Mouse (Mus musculus) Muller cell, postnatal 12 days (primary cell): ENCODE measurements around the gene Zfp92.
A peak's percentile ranks its signal among the peaks of the same experiment; 100 is the strongest.
"Not testable (repeated sequence)": the region's sequence is repeated elsewhere in the genome, so short reads cannot be mapped to it uniquely, and the experiment has no call there.

ENCODE experiments used
- DNase-seq: peaks from one replicate; pipeline ENCODE4 v3.0.0-alpha.2; 2015; ENCODE audit errors: inconsistent ontology term

The Zfp92 gene

DNA sequence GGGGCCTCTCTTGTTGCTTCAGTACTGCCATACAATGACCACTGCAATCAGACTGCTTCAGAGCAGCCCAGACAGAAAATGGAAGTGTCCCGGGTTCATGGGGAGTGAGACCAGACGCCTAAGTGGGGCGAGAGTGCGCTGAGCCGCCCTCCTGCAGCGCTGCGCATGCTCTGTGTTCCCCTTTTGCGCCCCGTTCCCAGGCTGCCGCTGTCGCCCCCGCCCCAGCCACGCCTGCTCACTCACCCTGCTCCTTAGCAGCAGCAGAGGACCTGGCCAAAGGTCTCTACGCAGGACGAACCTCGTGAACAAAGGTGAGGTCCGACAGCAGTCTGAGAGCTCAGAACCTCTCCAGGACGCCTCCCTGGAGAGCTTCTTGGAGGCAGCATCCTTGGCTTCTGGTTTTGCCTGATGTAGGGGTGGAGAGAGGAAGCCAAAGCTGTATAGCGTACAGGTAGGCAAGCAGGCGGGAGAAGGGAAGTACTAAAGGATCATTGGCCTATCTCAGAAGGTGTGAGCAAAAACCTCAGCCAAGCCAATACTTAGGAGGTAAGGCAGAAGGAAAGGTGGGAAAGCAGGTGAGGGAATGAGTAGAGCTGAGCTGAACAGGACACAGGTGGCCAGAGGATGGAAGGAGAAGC is at the start of gene Zfp92:
Gene Zfp92 (plus strand): TSS at position 217 of the 638 bp plus-strand sequence.
- DNase-seq = peak; percentile 7

DNA sequence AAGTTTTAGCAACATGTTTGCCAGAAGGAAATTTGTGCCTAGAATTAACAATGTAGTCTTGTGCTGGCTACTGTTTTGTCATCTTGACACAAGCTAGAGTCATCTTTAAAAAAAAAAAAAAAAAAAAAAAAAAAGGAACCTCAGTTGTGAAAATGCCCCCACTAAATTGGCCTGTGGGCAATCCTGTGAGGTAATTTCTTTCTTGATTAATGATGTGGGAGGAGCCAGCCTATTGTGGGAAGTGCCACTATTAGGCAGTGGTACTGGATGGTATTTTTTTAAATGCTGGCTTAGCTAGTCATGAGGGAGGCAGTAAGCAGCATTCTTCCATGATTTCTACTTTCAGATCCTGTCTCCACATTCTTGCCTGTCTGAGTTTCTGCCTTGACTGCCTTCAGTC is 47.6 kb upstream of the Zfp92 start:
- DNase-seq = no peak

DNA sequence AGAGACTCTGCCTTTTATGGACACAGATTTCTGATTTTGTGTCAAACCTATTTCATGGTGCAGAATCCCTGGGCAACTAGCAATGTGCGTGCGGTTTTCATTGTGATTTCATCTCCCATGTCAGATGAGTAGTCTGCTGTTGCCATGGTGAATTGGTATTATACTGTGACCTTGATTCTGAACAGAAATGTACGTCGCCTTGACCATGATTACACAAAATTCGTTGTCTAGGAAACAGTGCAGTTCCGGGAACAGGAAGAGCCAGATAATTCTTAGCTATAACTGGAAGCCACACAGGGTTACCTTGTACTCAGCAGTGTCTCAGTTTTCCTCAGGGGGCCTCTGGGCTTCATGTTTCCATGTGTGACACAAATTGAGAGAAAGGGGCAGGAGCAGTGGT is 26.5 kb upstream of the Zfp92 start:
- no peak for DNase-seq

DNA sequence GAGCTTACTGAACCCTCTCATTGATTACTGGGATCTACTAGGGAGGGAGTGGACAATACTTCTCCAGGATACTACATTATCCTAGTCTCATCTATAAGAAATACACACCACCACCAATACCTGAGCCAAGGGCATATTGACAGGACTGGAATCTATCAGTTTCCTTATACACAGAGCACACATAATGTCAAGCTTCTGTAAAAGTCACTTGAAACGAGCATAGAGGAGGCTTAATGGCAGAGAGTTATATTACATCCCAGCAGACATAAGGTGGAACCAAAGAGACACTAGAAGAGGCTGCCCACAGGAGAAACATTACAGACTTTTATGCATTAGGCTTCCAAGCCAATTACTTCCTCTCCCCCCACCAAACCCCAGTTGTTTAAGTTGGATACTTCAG is 26.0 kb upstream of the Zfp92 start:
- no peak for DNase-seq

DNA sequence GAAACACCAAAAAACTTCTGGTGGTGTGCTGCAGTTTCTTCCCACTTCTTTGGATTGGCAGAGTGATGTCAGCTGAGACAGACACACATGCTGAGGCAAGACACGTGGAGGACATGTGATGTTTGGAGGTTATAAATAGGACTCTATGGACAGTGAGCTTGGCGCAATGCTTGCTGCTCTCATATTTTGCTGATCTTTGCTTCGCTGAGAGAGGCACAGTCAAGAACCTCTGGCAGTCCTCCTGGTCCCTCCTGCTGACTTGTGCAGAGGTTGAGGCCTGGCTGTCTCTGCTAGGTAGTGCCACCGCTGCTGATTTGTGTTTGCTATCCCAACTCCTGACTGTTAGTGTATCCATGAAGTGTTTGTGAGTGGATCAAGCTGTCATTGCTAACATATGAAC is 19.4 kb upstream of the Zfp92 start:
- no peak for DNase-seq

DNA sequence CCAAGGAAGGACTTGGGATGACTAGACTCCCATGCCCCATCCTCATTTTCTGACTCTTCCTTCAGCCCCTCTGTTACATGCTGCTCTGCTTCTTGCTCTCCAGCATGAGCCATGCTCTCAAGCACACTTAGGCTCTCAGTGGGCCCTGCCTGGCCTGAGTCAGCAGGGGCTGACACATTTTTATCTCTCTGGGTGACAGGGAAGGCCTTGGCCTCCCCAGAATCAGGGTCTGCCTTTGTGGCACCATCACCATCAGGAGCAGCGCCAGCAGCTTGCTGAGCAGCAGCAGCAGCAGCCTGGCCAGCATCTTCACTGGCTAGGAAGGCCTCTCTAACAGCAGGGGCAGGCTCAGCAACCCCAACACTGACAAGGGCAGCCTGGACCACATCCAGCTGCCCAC is 14.4 kb upstream of the Zfp92 start:
- no peak for DNase-seq

- not testable (repeated sequence) for DNase-seq
Observed at GRCm38 (mm10) chrX:73398636-73399035, 12.3 kb upstream of the Zfp92 start, which contains the start of gene Gm18336. TSS of gene Gm18336 (minus strand) at chrX:73398736.

GRCm38 (mm10) chrX:73400951-73401350 is 9.9 kb upstream of the Zfp92 start:
- DNase-seq = no peak

GRCm38 (mm10) chrX:73401616-73402015 is 9.3 kb upstream of the Zfp92 start:
- no peak for DNase-seq

- no peak for DNase-seq
Observed at GRCm38 (mm10) chrX:73412767-73413166, 1.9 kb downstream of the Zfp92 start.

DNA sequence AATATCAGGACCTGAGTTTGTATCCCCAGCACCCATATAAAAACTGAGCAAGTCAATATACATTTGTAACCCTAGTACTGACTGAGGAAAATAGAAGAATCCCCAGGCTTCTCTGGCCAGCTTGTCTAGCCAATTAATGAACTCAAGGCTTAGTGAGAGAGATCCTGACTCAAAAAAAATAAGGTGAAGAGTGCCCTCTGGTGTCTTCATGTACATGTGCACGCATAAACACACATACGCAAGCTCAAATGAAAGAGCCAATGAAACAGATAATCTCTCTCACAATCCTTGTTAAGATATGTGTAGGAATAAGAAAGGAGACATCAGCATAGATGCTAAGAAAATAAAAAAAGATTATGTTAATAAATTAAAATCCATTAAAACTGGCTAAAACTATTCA is 19.1 kb downstream of the Zfp92 start:
- DNase-seq = no peak

- DNase-seq = no peak
Observed at GRCm38 (mm10) chrX:73432850-73433249, 22.0 kb downstream of the Zfp92 start.

- DNase-seq = no peak
Observed at GRCm38 (mm10) chrX:73435252-73435651, 24.4 kb downstream of the Zfp92 start, which contains the start of gene Trex2. TSS of gene Trex2 (minus strand) at chrX:73435344.

DNA sequence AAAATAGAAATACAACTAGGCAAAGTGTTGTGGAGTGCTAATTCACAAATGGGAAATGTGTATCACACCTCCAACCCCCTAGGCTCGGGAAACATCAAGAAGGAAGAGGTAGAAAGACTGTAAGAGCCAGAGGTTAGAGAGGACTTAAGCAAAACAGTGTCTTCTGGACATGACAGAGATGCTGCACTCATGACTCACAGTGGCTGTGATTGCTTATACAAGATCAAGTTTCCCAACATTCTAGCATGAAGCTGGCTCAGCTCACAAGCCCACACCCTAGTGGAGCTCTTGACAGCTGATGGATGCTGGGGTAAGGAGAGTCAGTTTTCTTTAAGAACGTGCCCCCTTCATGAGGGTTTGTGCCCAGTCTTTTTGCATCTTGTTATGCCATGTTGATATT is 30.5 kb downstream of the Zfp92 start:
- DNase-seq = no peak

DNA sequence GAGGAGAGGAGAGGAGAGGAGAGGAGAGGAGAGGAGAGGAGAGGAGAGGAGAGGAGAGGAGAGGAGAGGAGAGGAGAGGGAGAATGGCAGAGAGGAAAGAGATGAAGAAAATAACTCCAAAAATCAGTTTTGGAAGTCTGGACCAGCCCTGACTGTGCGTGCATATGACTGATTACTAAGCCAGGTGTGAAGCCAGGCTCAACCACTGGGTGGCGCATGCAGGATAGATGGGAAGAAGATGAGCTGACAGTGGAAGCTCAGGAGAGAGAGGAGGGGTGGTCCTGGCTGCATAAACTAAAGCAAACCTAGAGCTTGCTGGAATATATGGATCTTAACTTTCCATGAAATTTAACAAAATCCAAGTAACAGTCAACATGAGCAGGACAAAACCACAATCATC is 41.1 kb downstream of the Zfp92 start:
- no peak for DNase-seq

DNA sequence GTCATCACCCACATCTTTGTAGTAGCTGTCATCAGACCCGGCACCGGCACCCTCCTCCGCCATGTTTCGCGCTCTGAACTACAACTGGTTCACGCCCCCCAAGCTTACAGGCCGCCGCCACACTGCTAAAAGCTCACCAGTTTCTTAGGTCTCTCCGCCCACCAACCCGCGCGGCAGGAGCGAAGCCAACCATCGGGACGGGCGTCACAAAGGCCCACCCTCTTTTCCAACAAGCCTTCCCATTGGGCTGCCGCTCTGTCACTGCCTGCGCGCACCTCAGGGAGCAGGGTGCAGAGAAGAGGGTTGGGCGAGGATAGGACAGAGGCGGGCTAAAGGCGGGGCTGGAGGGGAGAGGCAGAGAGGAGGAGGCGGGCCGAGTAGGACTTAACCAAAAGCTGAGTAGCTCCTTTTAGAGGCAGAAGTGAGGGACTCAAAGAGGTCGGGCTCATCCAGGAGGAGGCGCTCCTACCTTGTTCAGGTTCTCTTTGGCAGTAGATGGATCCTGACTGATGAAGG is 48.0 kb downstream of the Zfp92 start, which contains the start of gene Haus7:
Gene Haus7 (minus strand): TSS at position 168 of the 516 bp plus-strand sequence.
- peak; percentile 97 for DNase-seq

GRCm38 (mm10) chrX:73460792-73461191 is 49.9 kb downstream of the Zfp92 start:
- DNase-seq = no peak

DNA sequence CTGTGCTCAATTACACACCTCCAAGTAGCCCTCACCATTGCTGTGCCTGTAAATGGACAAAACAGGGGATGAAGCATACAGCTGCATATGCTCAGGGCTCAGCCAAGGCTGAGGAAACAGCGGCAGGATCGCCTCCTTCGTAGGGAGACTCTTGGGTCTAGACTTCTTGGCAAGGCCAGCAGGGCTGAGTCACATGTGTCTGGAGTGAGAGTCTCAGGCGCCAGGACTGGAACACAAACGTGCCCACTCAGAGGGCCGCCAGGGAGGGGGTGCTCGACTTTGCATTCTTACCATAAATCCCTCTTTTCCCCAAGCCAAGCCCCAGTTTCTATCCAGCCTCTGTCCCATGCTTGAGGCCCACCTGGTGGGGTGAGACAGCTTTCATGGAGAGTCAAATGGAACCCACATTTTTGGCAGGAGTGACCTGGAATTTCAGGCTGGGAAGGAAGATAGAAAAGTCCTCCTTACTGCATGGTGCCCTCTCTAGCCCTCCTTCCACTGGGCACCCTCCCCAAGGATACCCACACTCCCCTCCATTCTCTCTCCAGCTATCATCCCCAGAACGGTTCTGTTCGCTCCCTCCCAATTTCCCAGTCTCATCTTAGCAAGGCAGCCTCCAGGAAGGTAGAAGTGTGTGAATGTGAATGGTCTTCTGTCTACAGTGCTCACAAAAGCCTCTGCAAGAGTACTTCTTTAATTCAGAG is 54.7 kb downstream of the Zfp92 start:
- DNase-seq = peak; percentile 75

DNA sequence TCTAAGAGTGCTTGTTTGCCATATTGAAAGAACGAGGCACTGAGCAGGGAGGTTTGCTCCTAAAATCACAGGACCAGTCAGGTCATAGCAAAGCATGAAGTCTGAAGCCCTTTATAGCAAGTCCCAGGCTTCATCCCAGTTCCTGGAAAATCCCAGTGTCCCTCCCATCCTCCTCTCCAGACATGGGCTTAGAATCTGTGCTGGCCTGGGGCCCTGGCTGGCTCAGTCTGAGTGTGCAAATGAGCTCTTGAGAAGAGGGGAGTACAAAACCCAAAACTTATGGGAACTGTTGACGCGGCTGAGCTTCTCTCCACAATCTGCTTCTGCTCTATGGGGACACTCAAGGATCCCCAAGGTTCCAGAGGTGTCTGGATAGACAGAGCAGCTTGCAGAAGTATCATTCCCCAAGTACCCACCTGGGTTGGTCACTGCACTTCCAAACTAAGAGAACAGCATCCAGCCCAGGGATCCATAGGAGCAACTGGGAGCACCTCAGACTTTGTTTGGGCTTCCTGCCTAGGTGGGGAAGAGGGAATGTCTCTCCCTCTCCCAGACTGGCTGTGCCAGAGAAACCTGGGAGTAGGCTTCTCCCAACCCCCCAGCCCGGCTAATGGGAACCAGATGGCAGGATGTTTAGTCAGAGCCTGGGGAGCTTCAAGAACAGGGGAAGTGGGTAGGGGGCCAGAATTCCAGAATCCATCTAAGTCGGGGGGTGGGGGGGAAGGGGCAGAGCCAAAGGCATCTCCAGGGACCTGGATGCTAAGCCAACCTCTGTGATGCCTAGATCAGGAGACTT is 56.7 kb downstream of the Zfp92 start:
- DNase-seq = peak; percentile 24

- no peak for DNase-seq
Observed at GRCm38 (mm10) chrX:73468330-73468729, 57.4 kb downstream of the Zfp92 start.

DNA sequence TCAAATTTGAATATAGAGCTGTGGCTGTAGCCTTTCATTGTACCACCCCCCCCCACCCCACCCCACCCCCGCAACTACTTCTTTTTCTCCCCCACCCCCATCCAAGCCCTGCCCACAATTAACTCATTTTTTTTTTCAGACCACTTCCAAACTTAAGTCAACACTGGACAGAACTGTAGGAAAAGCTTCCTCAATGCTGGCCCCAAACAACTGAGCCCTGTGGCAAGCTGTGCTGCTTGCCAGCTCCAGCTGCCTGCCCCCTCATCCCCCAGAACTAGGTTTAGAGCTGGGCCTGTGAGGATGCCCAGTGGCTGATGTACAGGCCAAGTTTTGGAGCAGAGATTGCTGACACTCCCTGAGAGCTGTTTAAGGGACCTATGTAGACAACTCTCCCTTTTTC is 57.9 kb downstream of the Zfp92 start:
- no peak for DNase-seq

DNA sequence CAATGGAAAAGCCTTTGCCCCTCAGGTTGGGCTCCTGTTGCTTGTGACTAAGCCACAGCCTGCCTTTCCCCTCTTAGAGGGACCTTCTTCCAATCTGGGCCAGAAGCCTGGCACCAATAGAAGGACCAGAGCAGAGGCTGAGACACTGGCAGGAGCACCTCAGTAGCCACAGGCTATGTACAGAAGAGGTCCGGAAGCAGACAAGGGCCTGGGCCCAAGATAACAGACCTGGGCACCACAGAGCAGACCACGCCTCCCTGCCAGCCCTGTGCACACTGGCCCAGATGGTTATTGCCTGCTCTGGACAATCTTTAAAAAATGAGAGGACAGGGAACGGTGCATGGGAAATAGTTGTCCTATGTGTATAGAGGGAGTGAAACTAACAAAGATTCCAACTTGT is 60.9 kb downstream of the Zfp92 start:
- DNase-seq = no peak
